Mouse (Mus musculus): ENCODE results near the gene AC124108.1. TPM values are rescaled to one million over a fixed set of nuclear protein-coding genes. Genes with fewer than 3 reads are reported as not detected.
A peak's percentile ranks its signal among the peaks of the same experiment; 100 is the strongest.

The AC124108.1 gene
- polyA plus RNA-seq, 1 experiment from 2014 or later, result 0.03 TPM

DNA sequence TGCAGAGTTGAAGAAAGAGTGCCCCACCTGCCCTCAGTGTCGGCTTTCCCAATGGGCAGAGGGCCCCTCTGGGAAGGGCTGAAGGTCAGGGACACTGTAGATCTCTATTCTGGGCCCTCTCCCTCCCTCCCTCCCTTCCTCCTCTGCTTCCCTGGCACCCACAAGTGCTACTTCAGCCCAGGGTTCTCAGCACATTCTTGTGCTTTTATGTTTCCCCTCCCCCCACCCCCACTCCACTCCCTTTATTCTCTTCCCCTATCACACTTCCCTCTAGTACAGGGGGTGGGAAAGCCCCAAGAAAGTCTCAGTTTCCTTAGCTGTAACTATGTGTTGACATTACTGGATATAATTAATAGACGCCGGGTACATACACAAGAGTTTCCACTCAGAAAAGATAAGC, 3.4 kb downstream of the AC124108.1 start:
- Histone ChIP-seq H3K4me2 (no peak overlapping the region), H3K4me1 (ENCODE audit: control insufficient read depth, insufficient read depth, low read length) (peaks cover 21% of the 10 kb centered on the region), H3K27me3 (ENCODE audit: control insufficient read depth, insufficient read depth, low read length) (peaks cover 70% of the 10 kb centered on the region), H3K27ac (ENCODE audit: low read depth, low read length) (no peak overlapping the region), H3K9me3 (replicated peaks; ENCODE audit: control insufficient read depth, low read length) (no peaks in the 10 kb centered on the region), H3K4me3 (ENCODE audit: low read depth, low read length) (no peak overlapping the region), H3K9ac (ENCODE audit: low read depth, low read length) (no peak overlapping the region), H3K36me3 (ENCODE audit: control insufficient read depth, insufficient read depth, low read length) (no peaks in the 10 kb centered on the region)
- 41% methylated on average over 3 of the region's 3 CpGs for whole genome bisulfite sequencing (ENCODE audit: insufficient replicate concordance)
- ATAC-seq (replicated peaks; ENCODE audit: insufficient number of reproducible peaks, low FRiP score, low TSS enrichment), result no peak

GRCm38 (mm10) chr1:132195100-132195499, 3.8 kb downstream of the AC124108.1 start:
- ATAC-seq (replicated peaks; ENCODE audit: insufficient number of reproducible peaks, low FRiP score, low TSS enrichment), result no peak
- no peaks in the 10 kb centered on the region for H3K9me3 ChIP-seq (replicated peaks; ENCODE audit: control insufficient read depth, low read length)
- no peak overlapping the region for H3K4me3 ChIP-seq (ENCODE audit: low read depth, low read length)
- no peak overlapping the region for H3K4me2 ChIP-seq
- H3K36me3 ChIP-seq (ENCODE audit: control insufficient read depth, insufficient read depth, low read length), result no peaks in the 10 kb centered on the region
- H3K4me1 ChIP-seq (ENCODE audit: control insufficient read depth, insufficient read depth, low read length), result peaks cover 21% of the 10 kb centered on the region
- no peak overlapping the region for H3K27ac ChIP-seq (ENCODE audit: low read depth, low read length)
- peaks cover 70% of the 10 kb centered on the region for H3K27me3 ChIP-seq (ENCODE audit: control insufficient read depth, insufficient read depth, low read length)
- H3K9ac ChIP-seq (ENCODE audit: low read depth, low read length), result no peak overlapping the region
- 59% methylated on average over 9 of the region's 9 CpGs for WGBS (ENCODE audit: insufficient replicate concordance)

DNA sequence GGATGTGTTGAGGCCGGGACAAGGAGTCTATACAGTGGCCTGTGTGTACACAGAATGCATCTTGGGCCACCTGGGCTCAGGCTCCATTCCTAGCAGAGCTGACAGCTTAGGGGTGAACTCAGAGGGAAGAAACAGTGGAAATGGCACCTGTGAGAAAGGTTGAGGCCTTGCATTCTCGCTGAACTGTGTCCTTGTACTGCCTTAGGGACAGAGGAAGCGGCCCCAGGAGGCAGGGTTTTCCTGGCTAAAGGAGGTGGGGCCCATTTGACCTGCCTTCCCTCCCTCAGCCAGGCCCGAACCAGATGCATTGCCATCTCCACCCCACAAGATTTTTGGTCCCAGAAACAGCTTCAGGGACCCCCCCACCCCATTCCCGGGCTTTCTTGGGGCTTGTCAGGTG, 4.4 kb downstream of the AC124108.1 start:
- Histone ChIP-seq H3K36me3 (ENCODE audit: control insufficient read depth, insufficient read depth, low read length) (no peaks in the 10 kb centered on the region), H3K4me3 (ENCODE audit: low read depth, low read length) (no peak overlapping the region), H3K27me3 (ENCODE audit: control insufficient read depth, insufficient read depth, low read length) (peaks cover 68% of the 10 kb centered on the region), H3K9ac (ENCODE audit: low read depth, low read length) (no peak overlapping the region), H3K4me2 (no peak overlapping the region), H3K9me3 (replicated peaks; ENCODE audit: control insufficient read depth, low read length) (no peaks in the 10 kb centered on the region), H3K4me1 (ENCODE audit: control insufficient read depth, insufficient read depth, low read length) (peaks cover 23% of the 10 kb centered on the region), H3K27ac (ENCODE audit: low read depth, low read length) (no peak overlapping the region)
- no peak for ATAC-seq (replicated peaks; ENCODE audit: insufficient number of reproducible peaks, low FRiP score, low TSS enrichment)
- WGBS (ENCODE audit: insufficient replicate concordance), result 46% methylated on average over 5 of the region's 5 CpGs

DNA sequence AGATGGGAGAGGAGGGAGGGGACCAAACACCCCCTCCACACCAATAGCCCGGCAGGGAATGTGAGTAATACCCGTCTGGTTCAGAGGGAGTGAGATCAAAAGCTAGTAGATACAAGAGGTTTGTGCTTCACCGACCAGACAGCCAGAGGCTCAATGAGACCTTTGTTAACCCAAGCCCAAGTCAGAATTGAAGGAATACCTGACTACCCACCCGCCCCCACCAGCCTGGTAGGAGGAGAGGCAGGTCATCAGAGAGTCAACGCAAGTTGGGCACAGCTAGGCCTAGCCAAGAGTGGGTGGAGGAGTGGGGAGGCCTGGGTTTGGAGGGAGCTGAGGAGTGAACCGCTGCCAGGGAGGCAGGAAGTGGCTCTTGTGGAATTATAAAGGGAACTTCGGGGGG, 5.1 kb downstream of the AC124108.1 start:
- Histone ChIP-seq H3K9me3 (replicated peaks; ENCODE audit: control insufficient read depth, low read length) (no peaks in the 10 kb centered on the region), H3K27me3 (ENCODE audit: control insufficient read depth, insufficient read depth, low read length) (peaks cover 62% of the 10 kb centered on the region), H3K4me3 (ENCODE audit: low read depth, low read length) (no peak overlapping the region), H3K9ac (ENCODE audit: low read depth, low read length) (no peak overlapping the region), H3K36me3 (ENCODE audit: control insufficient read depth, insufficient read depth, low read length) (no peaks in the 10 kb centered on the region), H3K4me2 (no peak overlapping the region), H3K27ac (ENCODE audit: low read depth, low read length) (no peak overlapping the region), H3K4me1 (ENCODE audit: control insufficient read depth, insufficient read depth, low read length) (peaks cover 19% of the 10 kb centered on the region)
- 36% methylated on average over 7 of the region's 7 CpGs for WGBS (ENCODE audit: insufficient replicate concordance)
- ATAC-seq (replicated peaks; ENCODE audit: insufficient number of reproducible peaks, low FRiP score, low TSS enrichment), result no peak

- no peak overlapping the region for H3K4me2 ChIP-seq
- WGBS (ENCODE audit: insufficient replicate concordance), result 11% methylated on average over 9 of the region's 9 CpGs
Measured at GRCm38 (mm10) chr1:132197666-132198065, 6.4 kb downstream of the AC124108.1 start.

GRCm38 (mm10) chr1:132198401-132199071, 7.3 kb downstream of the AC124108.1 start:
- Histone ChIP-seq H3K9me3 (replicated peaks; ENCODE audit: control insufficient read depth, low read length) (no peaks in the 10 kb centered on the region), H3K27ac (ENCODE audit: low read depth, low read length) (no peak overlapping the region), H3K4me2 (no peak overlapping the region), H3K4me3 (ENCODE audit: low read depth, low read length) (no peak overlapping the region), H3K36me3 (ENCODE audit: control insufficient read depth, insufficient read depth, low read length) (no peaks in the 10 kb centered on the region), H3K9ac (ENCODE audit: low read depth, low read length) (no peak overlapping the region), H3K27me3 (ENCODE audit: control insufficient read depth, insufficient read depth, low read length) (peaks cover 47% of the 10 kb centered on the region), H3K4me1 (ENCODE audit: control insufficient read depth, insufficient read depth, low read length) (peaks cover 10% of the 10 kb centered on the region)
- WGBS (ENCODE audit: insufficient replicate concordance), result 79% methylated on average over 16 of the region's 16 CpGs
- no peak for ATAC-seq (replicated peaks; ENCODE audit: insufficient number of reproducible peaks, low FRiP score, low TSS enrichment)

More at GRCm38 (mm10) chr1:132197666-132198065, 6.4 kb downstream of the AC124108.1 start:
- Histone ChIP-seq H3K9me3 (replicated peaks; ENCODE audit: control insufficient read depth, low read length) (no peaks in the 10 kb centered on the region), H3K27me3 (ENCODE audit: control insufficient read depth, insufficient read depth, low read length) (peaks cover 51% of the 10 kb centered on the region), H3K36me3 (ENCODE audit: control insufficient read depth, insufficient read depth, low read length) (no peaks in the 10 kb centered on the region), H3K27ac (ENCODE audit: low read depth, low read length) (no peak overlapping the region), H3K9ac (ENCODE audit: low read depth, low read length) (no peak overlapping the region), H3K4me1 (ENCODE audit: control insufficient read depth, insufficient read depth, low read length) (peaks cover 10% of the 10 kb centered on the region), H3K4me3 (ENCODE audit: low read depth, low read length) (no peak overlapping the region)
- ATAC-seq (replicated peaks; ENCODE audit: insufficient number of reproducible peaks, low FRiP score, low TSS enrichment), result no peak

DNA sequence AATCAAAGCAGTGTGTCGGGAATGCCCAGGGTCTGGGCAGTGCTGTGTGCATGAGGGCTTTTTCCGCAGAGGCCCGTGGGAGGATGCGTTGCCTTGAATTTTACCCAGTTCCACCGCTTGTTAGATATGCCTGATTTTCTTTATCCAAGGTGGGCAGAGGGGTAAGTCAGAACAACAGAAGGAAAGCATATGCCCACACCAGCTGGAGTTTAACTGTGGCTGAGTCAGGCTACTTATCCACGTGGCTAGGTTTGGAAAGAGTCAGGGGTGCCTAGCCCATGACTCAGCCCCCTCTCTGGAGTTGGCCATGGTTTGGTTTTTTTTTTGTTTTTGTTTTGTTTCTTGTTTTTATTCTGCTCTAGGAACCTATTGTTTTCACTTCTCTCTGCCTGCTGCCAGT, 8.0 kb downstream of the AC124108.1 start:
- Histone ChIP-seq H3K9me3 (replicated peaks; ENCODE audit: control insufficient read depth, low read length) (no peaks in the 10 kb centered on the region), H3K9ac (ENCODE audit: low read depth, low read length) (no peak overlapping the region), H3K4me1 (ENCODE audit: control insufficient read depth, insufficient read depth, low read length) (peaks cover 10% of the 10 kb centered on the region), H3K4me3 (ENCODE audit: low read depth, low read length) (no peak overlapping the region), H3K4me2 (no peak overlapping the region), H3K27me3 (ENCODE audit: control insufficient read depth, insufficient read depth, low read length) (peaks cover 42% of the 10 kb centered on the region), H3K36me3 (ENCODE audit: control insufficient read depth, insufficient read depth, low read length) (no peaks in the 10 kb centered on the region), H3K27ac (ENCODE audit: low read depth, low read length) (no peak overlapping the region)
- WGBS (ENCODE audit: insufficient replicate concordance), result 67% methylated on average over 6 of the region's 6 CpGs
- no peak for ATAC-seq (replicated peaks; ENCODE audit: insufficient number of reproducible peaks, low FRiP score, low TSS enrichment)

- peaks cover 7% of the 10 kb centered on the region for H3K4me1 ChIP-seq (ENCODE audit: control insufficient read depth, insufficient read depth, low read length)
- peaks cover 42% of the 10 kb centered on the region for H3K27me3 ChIP-seq (ENCODE audit: control insufficient read depth, insufficient read depth, low read length)
- no peak overlapping the region for H3K27ac ChIP-seq (ENCODE audit: low read depth, low read length)
- no peak for ATAC-seq (replicated peaks; ENCODE audit: insufficient number of reproducible peaks, low FRiP score, low TSS enrichment)
- H3K9ac ChIP-seq (ENCODE audit: low read depth, low read length), result no peak overlapping the region
- WGBS (ENCODE audit: insufficient replicate concordance), result 12% methylated on average over 12 of the region's 12 CpGs
- H3K36me3 ChIP-seq (ENCODE audit: control insufficient read depth, insufficient read depth, low read length), result no peaks in the 10 kb centered on the region
- H3K4me2 ChIP-seq, result peak overlapping the region; percentile 36
- H3K9me3 ChIP-seq (replicated peaks; ENCODE audit: control insufficient read depth, low read length), result no peaks in the 10 kb centered on the region
- H3K4me3 ChIP-seq (ENCODE audit: low read depth, low read length), result peak overlapping the region; percentile 16; the same call in 1 of the 2 replicates
Measured at GRCm38 (mm10) chr1:132199934-132200333, 8.7 kb downstream of the AC124108.1 start.
